Mouse (Mus musculus) neural tube, embryonic 14.5 days (tissue): ENCODE measurements around the gene Pgam5. TPM values are rescaled to one million over a fixed set of nuclear protein-coding genes. Genes with fewer than 3 reads are reported as not detected.

Experiments used
- ATAC-seq: fragments of 200-750 bp; cut with Nextera tagmentation; 2 replicates; pipeline ENCODE4 v1.8.0; 2017; ENCODE audit warnings: low read depth, mild to moderate bottlenecking, moderate TSS enrichment, moderate library complexity
- H3K27ac ChIP-seq: fragments of 300-500 bp; sonication (generic); 2 replicates; pipeline ENCODE4 v1.5.1; 2014; ENCODE audit warnings: low read depth, mild to moderate bottlenecking, control low read depth, low read length, moderate library complexity, mixed read lengths
- H3K27me3 ChIP-seq: fragments of 300-500 bp; sonication (generic); 2 replicates; pipeline ENCODE4 v1.6.1; 2014; ENCODE audit warnings: low read length; ENCODE audit not compliant: control insufficient read depth, insufficient read depth
- H3K36me3 ChIP-seq: fragments of 300-500 bp; sonication (generic); 2 replicates; pipeline ENCODE4 v1.6.1; 2014; ENCODE audit warnings: low read length, mixed read lengths; ENCODE audit not compliant: control insufficient read depth, insufficient read depth
- H3K4me1 ChIP-seq: fragments of 300-500 bp; sonication (generic); 2 replicates; pipeline ENCODE4 v1.6.1; 2014; ENCODE audit warnings: low read length; ENCODE audit not compliant: control insufficient read depth, insufficient read depth
- H3K4me2 ChIP-seq: fragments of 300-500 bp; sonication (generic); 2 replicates; pipeline ENCODE4 v1.6.1; 2014; ENCODE audit warnings: mild to moderate bottlenecking, low read depth, low read length, control low read depth
- H3K4me3 ChIP-seq: fragments of 300-500 bp; sonication (generic); 2 replicates; pipeline ENCODE4 v1.5.1; 2014; ENCODE audit warnings: low read depth, low read length, control low read depth, mixed read lengths
- H3K9ac ChIP-seq: fragments of 300-500 bp; sonication (generic); replicated peaks from 2 replicates; pipeline ENCODE4 v1.6.1; 2014; ENCODE audit warnings: low read depth, mild to moderate bottlenecking, control low read depth, low read length, mixed read lengths
- H3K9me3 ChIP-seq: fragments of 300-500 bp; sonication (generic); 2 replicates; pipeline ENCODE4 v1.6.1; 2016; ENCODE audit warnings: low read length; ENCODE audit not compliant: control insufficient read depth
- WGBS: fragments of 180-500 bp; shearing (Covaris S2); extraction: QIAGEN DNeasy Blood & Tissue Kit; methylation state at CpG from one replicate; pipeline ENCODE4 v1.1.7; 2014; 5-methylcytosine and 5-hydroxymethylcytosine counted together
- polyA plus RNA-seq: library from polyadenylated mRNA; unstranded; fragments of >200 nt; fragmentation: Nextera tagmentation; extraction: Ambion mirVana; gene quantifications from 2 replicates; pipeline ENCODE4 v1.2.1, GENCODE M21; 2014

Pgam5 gene
- 111 and 113 TPM in 2 replicates for polyA plus RNA-seq

DNA sequence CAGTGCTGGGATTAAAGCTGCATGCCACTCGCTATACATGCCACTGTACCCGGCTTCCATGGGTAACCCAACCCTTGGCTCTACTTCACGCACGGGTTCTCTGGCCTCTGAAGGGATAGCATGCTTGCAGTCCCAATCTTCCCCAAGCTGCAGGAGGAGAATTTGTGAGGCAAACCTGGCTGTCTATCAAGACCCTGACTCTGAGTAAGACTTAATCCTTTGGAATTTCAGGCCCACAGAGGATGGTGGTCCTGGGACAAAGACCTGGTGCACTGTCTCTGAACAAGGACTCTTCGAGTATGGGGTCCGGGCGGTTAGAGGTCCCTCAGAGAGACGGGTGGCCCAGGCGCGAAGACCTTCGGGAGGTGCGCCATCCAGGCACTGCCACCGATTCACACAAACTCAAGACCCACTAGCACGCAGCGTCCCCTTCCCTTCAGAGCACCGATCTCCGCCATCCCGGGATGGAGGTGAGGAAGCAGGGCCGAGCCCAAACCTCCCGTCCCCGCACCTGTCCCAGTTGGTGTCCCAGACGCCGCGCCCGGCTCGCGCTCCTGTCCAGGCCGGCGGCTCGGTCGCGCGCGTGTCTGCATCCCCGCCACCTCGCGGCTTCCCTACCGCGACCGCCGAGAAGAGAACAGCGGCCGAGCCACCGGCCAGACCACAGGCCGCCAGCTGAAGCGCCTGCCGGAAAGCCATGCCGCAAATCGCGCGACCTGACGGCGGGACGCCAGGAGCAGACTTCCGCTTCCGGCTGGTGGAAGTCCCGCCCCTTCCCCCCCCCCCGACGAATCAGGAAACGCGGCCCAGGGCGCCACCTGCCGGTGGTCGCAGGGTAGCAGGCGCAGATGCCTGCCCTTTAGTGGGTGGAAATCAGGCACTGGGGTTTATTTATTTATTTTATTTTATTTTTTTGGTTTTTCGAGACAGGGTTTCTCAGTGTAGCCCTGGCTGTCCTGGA, at the start of gene Pgam5:
Gene Pgam5 (minus strand): TSS at position 773 of the 961 bp plus-strand sequence.
- Histone ChIP-seq H3K9ac (peak within 1 kb of the TSS; percentile 72), H3K27me3 (no peaks in the 10 kb centered on the region), H3K9me3 (no peaks in the 10 kb centered on the region), H3K4me3 (peak within 1 kb of the TSS; percentile 92), H3K27ac (peak within 1 kb of the TSS; percentile 55), H3K4me2 (peak within 1 kb of the TSS; percentile 85), H3K4me1 (peaks cover 6% of the 10 kb centered on the region), H3K36me3 (peaks cover 23% of the 10 kb centered on the region)
- peak; percentile 93 for ATAC-seq
- WGBS = under 1% methylated on average over 63 of the region's 66 CpGs

DNA sequence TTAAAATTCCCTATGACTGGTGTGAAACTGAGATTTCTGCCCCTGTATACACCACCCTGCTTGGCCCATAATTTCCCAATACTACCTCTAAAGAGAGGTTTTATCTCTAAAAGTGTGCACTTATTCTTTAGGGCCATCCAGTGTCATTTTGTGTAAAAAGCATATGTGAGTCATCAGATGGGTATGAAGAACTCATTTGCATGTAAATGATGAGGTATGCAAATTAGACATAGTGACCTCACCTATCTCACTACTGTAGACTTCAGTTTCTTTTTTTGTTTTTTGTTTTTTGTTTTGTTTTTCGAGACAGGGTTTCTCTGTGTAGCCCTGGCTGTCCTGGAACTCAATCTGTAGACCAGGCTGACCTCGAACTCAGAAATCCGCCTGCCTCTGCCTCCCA, 43.4 kb upstream of the Pgam5 start:
- peaks cover 12% of the 10 kb centered on the region for H3K36me3 ChIP-seq
- 96% methylated on average over 3 of the region's 3 CpGs for WGBS
- H3K4me2 ChIP-seq = no peak overlapping the region
- H3K27me3 ChIP-seq = no peaks in the 10 kb centered on the region
- H3K27ac ChIP-seq = no peak overlapping the region
- H3K9me3 ChIP-seq = no peaks in the 10 kb centered on the region
- no peak overlapping the region for H3K4me3 ChIP-seq
- H3K4me1 ChIP-seq = no peaks in the 10 kb centered on the region
- H3K9ac ChIP-seq = no peak overlapping the region
- ATAC-seq = no peak

DNA sequence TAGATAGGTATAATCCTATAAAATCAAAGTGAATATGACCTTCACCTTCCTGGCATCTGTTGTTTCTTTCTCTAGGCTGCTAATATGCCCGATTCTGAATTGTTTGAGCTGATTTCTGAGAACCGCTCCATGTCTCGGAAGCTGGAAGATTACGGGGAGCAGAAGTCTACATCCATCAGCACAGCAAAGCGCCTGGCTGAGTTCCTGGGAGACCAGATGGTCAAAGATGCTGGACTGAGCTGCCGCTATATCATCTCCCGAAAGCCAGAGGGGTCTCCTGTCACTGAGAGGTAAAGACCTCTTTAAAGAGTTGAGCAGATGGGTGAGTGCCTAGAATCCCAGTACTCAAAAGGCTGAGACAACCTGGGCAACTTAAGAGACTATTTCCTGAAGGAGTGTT, 39.1 kb upstream of the Pgam5 start:
- Histone ChIP-seq H3K4me1 (no peaks in the 10 kb centered on the region), H3K36me3 (peaks cover 12% of the 10 kb centered on the region; the same call in 1 of the 2 replicates), H3K9ac (no peak overlapping the region), H3K4me2 (no peak overlapping the region), H3K9me3 (no peaks in the 10 kb centered on the region), H3K4me3 (no peak overlapping the region), H3K27ac (no peak overlapping the region), H3K27me3 (no peaks in the 10 kb centered on the region)
- 95% methylated on average over 7 of the region's 7 CpGs for WGBS
- ATAC-seq = no peak

DNA sequence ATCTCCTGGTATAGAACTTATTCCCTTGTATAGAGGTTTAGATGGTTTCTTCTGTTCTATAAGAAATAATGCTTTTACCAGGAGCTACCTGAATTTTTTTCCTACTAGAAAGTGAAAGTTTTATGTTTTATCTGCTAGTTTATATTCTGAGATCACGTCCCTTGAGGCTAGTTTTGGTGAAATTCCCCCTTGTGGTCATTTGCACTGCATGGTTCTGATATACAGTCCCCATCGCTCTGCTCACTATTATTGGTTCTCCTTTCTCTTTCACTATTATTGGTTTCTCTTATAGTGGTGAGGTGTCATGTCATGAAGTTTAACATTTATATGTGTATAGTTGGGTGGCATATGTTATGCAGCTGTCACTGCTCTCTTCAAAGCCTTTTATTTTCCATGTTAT, 30.9 kb upstream of the Pgam5 start:
- 99% methylated on average over 2 of the region's 2 CpGs for WGBS
- no peak overlapping the region for H3K4me2 ChIP-seq
- no peak overlapping the region for H3K9ac ChIP-seq
- no peaks in the 10 kb centered on the region for H3K4me1 ChIP-seq
- no peaks in the 10 kb centered on the region for H3K27me3 ChIP-seq
- no peak overlapping the region for H3K27ac ChIP-seq
- ATAC-seq = no peak
- no peak overlapping the region for H3K4me3 ChIP-seq
- 0 out of 2 replicates have a peak, but pooled peaks cover 3% of the 10 kb centered on the region for H3K36me3 ChIP-seq
- no peaks in the 10 kb centered on the region for H3K9me3 ChIP-seq

DNA sequence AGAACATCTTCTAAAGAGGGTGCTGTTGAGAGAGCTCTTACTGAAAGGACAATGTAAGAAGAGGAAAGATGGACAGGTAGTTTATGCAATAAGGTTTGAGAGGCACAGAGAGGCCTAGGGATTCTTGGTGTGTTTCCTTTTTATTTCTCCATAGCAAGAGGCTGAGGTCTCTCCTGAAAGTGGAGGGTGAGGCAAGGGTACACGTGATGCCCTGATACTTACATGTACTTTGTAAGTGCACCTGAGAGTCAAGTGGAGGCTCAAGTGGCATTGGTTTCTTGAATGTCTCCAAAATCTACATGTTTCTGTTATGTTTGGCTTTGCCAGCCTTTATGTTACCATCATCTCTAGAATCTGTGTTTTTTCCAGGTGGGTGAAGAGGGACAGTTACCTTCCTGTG, 26.9 kb upstream of the Pgam5 start:
- Histone ChIP-seq H3K4me1 (no peaks in the 10 kb centered on the region), H3K4me2 (no peak overlapping the region), H3K27me3 (no peaks in the 10 kb centered on the region), H3K9me3 (no peaks in the 10 kb centered on the region), H3K9ac (no peak overlapping the region), H3K4me3 (no peak overlapping the region), H3K36me3 (0 out of 2 replicates have a peak, but pooled peaks cover 3% of the 10 kb centered on the region), H3K27ac (no peak overlapping the region)
- 100% methylated on average over 1 of the region's 1 CpGs for WGBS
- ATAC-seq = no peak

DNA sequence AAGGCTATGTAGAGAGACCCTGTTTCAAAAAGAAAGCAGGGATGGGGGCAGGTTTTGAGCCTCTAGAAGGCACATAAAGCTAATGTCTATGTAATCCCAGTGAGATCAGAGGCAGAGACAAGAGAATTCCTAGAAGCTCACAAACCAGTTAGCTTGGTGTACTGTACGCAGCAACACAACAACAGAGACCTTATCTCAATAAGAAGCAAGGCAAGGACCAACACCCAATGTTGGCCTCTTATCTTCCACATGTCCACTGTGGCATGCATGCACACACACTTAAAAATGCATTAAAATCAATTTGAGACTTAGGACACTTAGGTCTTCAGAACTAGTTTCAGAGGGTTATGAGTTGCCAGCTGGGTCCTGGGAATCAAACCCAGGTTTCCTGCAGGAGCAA, 21.9 kb upstream of the Pgam5 start:
- Histone ChIP-seq H3K27me3 (no peaks in the 10 kb centered on the region), H3K4me2 (no peak overlapping the region), H3K4me1 (no peaks in the 10 kb centered on the region), H3K9ac (no peak overlapping the region), H3K4me3 (no peak overlapping the region), H3K36me3 (no peaks in the 10 kb centered on the region), H3K27ac (no peak overlapping the region), H3K9me3 (no peaks in the 10 kb centered on the region)
- 100% methylated on average over 1 of the region's 1 CpGs for WGBS
- no peak for ATAC-seq

DNA sequence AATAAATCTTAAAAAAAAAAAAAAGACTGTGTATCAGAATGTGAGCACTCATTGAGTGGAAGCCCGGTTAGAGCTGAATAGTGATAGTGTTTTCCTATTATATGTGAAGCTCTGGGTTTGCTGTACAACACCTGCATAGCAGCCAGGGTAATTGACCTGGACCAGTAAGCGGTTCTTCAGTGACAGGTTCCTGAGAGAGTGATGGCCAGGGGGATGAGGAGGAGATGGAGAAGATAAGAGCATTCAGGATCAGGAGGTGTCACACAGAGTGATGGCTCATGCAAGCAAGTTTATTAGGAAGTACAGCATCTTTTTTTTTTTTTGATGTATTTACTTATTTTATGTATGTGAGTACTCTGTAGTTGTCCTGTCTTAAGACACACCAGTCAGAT, 17.4 kb upstream of the Pgam5 start:
- H3K36me3 ChIP-seq = no peaks in the 10 kb centered on the region
- no peak overlapping the region for H3K9ac ChIP-seq
- whole genome bisulfite sequencing = 85% methylated on average over 2 of the region's 2 CpGs
- H3K27me3 ChIP-seq = peaks cover 8% of the 10 kb centered on the region; the same call in 1 of the 2 replicates
- no peak overlapping the region for H3K27ac ChIP-seq
- ATAC-seq = no peak
- H3K4me1 ChIP-seq = no peaks in the 10 kb centered on the region
- H3K9me3 ChIP-seq = no peaks in the 10 kb centered on the region
- no peak overlapping the region for H3K4me2 ChIP-seq
- no peak overlapping the region for H3K4me3 ChIP-seq

DNA sequence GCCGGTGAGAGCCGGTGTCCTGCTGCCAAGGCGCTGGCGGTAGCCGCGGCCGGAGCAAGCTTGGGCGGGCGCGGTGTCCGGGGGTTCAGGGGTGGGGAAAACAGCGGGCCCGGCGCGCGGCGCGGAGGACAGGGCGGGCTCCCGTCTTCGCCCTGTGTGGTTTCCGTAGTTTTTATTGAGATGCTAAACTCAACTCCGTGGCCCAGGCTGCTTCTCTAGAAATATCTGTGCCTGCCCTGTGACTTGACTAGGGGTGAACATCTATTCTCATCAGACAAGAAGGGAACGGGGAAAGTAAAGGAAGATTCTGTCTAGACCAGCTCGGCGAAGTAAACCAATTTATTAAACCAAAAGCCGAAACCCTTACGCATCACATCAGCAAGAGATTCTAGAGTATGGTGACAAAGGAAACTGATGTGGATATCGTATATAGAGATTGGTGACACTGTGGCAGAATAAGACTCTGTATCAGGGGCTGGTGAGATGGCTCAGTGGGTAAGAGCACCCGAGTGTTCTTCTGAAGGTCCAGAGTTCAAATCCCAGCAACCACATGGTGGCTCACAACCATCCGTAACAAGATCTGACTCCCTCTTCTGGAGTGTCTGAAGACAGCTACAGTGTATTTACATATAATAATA, 16.9 kb upstream of the Pgam5 start:
- Histone ChIP-seq H3K36me3 (no peaks in the 10 kb centered on the region), H3K9me3 (no peaks in the 10 kb centered on the region), H3K9ac (peak overlapping the region; percentile 64), H3K27me3 (peaks cover 8% of the 10 kb centered on the region; the same call in 1 of the 2 replicates), H3K4me2 (peak overlapping the region; percentile 96), H3K27ac (no peak overlapping the region), H3K4me3 (peak overlapping the region; percentile 58), H3K4me1 (no peaks in the 10 kb centered on the region)
- ATAC-seq = peak; percentile 75
- WGBS = 3% methylated on average over 27 of the region's 31 CpGs
